Mouse (Mus musculus): ENCODE data around the gene Crocc2.

The Crocc2 gene

DNA sequence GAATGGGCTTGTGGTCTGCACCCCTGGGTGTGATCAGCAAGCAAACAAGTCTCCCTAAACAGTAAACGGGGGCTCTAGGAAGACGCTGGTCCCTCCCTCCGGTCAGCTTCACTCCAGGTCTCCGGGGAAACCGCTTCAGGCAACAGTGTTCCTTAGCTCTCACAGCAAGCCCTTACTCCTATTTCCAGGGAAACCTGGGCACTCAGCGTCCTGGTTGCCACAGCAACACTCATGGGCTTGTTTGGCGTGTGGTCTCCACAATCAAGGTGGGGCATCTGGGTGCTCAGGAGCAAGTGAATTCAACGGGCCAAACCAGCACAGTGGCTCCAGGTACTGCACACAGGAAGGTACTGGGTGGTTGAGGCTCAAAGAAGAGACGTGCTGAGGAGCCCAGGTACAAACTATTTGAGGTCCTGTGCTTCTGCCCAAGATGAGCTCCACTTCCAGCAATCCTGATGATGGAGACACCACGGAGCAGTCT is at the start of gene Crocc2:
TSS of gene Crocc2 (plus strand) at position 431 of the 481 bp plus-strand sequence.
- no peak for DNase-seq (ENCODE audit: extremely low read depth, insufficient read length, low spot score)

DNA sequence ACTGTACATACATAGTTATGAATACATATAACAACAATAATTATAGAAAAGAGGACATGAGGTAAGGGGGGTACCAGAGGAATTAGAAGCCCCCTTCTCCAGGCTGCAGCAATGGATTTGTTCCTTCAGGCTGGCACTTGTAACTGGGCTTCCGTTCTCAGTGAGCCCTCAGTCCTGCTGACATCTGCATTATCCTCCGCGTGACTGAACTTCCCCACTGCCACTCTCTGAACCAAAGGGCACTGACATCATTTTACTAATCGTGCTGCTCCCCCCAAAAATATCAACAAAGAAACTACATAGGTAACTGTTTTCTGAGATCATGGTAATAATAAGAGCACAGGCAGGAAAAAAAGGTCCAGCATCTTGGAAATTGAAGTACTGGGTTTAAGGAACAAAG is 49.7 kb upstream of the Crocc2 start:
- DNase-seq (ENCODE audit: extremely low read depth, insufficient read length, low spot score) = no peak

DNA sequence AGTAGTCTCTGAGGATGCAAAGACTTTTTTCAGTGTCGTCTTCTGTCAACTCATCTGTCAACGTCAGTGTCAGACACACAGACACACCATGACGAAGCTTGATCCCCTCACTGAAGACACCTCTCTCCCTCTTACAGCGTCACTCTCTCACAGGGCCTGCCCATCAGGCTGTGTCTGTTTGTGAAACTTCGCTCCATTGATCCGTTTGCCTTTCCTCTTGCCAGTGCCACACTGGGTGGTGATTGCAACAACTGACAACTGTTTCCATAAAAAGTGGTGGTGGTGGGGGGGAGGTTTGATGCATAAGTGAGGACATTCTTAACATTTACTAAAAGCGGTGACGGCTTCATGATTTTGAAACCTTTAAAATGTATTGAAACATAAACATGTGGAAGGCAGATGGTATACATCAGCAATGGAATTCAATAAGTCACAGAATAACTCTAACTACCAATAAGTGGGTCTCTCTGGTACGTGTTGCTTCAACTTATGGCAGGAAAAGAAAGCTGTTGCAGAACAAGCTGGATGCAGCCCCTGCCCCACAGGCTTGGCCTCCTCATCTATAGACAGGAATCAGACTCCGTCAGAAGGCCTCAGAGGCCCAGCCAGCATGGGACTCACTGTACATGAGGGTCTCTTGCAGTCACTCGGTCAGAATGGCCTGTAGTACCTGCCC is 45.2 kb upstream of the Crocc2 start:
- no peak for DNase-seq (ENCODE audit: extremely low read depth, insufficient read length, low spot score)

DNA sequence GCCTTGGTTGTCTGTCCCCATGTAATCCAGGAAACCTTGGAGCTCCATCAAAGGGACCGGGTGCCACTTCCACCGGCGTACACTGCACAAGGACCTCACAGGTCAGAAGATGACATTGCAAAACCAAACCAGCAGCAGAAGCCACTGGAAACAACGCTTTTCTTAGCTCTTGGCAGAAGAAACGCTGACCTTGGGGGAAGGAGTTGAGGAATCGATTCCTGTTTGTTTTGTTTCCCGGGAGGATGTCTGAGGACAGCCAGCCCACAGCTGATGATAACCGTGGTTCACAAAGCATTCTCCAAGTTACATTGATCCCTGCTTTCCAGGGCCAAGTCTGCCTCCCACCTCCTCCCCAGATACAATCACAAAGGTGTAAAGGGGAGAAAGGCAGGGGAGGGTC is 44.5 kb upstream of the Crocc2 start:
- no peak for DNase-seq (ENCODE audit: extremely low read depth, insufficient read length, low spot score)

DNA sequence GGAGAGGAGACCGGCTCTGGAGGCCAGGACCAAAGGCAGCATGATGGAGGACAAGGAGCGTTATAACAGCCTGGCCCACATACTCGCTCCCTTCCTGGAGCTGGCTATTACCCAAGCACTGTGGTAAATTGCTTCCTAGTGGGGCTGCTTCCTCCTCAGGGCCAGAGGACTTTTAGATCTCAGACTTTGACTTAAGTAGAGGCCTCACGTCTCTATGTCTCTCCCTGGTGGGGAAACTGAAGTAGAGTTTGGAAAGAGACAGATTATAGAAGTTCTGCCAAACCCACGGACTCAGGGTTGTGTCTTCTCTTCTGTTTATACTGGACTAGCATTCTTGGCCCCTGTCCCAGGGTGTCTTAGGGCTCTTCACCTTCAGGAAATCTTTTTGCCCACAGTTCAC is 43.3 kb upstream of the Crocc2 start:
- no peak for DNase-seq (ENCODE audit: extremely low read depth, insufficient read length, low spot score)

DNA sequence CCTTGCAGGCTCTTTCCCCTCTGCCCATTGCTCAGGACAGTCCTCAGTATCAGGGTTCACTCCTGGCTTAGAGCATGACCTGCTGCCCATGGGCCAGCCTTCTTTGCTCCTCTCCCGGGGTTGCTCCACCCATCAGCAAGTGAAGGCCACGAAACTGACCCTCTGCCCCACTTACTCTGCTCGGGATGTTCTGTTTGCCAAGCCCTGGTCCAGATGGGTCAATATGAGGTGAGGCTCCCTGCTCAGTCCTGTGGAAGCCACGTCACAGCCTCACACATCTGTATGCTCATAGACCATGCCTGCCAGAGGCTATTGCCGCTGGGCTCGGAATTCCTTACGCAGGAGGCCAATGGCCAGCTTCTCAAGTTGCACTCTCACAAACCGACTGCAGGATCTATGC is 40.3 kb upstream of the Crocc2 start:
- no peak for DNase-seq (ENCODE audit: extremely low read depth, insufficient read length, low spot score)

DNA sequence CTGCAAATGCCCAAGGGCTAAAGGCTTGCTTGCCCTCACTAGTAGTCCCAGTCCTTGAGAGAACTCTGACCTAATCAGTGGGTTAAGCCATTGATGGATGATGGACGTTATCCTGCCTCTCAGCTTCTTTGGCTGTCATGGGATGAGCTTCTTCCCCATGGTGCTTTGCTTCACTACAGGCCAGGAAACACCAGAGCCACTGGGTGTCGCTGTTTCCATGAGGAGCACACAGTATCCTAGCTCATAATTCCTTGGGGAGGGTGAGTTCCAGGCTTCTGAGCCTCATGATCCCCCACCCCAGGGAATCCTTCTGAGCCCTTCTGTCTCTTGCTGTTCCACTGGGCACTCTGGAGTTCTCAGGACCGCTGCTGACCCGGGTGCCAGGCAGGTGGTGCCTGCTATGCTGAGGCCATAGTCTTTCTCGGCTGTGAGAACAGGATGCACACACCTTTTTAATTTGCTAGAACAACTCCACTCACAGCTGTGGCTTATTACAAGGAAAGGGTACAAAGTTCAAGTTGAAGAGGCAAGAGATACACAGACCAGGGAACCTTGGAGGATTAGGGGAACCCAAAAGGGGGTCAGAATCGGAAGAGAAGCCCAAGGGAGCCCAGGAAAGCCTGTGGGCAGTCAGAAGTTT is 39.7 kb upstream of the Crocc2 start:
- DNase-seq (ENCODE audit: extremely low read depth, insufficient read length, low spot score) = peak; percentile 37

DNA sequence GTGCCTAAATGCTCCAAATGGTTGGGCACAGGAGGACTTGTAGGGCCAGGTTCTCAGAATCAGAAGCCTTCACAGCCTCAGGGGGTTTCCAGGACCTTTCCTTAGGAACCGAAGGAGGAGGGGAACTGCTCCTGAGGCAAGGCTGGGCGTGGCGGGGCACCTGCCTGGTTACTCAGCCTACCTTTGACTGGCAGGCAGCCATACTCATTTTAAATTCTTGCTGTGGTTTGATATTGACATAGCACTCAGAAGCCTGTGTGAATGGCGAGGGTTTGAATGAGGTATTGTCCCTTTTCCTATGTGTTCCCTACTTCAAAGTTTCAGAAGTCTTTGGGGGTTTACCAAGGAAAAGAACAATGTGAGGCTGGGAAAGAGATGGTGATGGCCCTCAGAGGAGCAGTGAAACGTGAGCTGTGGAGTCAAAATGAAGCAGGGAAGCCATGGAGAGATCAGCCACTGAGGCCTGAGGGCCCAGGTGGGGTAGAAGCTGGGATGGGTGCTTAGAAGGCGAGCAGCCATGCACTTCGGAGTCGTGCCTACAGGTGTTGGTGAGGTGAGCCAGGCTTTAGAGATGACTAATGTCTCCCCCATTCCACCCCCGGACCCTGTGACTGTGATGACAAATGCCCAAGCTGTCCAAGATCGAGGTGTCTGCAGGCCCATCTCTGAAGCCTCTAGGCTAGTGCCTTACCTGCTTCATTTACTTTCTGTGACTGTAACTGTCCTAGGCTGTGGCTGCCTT is 38.1 kb upstream of the Crocc2 start:
- DNase-seq (ENCODE audit: extremely low read depth, insufficient read length, low spot score) = no peak

DNA sequence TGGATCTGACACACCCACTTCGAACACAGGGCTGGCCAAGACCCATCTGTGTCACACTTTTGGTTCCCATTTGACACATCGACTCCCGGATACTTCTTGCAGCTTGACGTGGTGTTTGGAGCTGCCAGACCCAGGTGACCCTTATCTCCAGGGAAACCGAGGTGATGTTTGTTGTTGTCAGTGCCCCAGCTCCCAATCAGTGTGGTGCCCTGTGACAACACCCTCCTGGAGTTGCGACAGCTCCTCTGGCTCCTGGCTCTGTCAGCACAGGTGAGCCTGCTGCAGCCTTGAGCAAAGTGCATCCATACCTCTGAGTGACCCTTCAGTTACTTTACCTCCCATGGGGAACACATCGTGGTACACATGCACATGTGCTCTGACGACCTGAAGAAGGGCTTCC is 35.8 kb upstream of the Crocc2 start:
- DNase-seq (ENCODE audit: extremely low read depth, insufficient read length, low spot score) = no peak

DNA sequence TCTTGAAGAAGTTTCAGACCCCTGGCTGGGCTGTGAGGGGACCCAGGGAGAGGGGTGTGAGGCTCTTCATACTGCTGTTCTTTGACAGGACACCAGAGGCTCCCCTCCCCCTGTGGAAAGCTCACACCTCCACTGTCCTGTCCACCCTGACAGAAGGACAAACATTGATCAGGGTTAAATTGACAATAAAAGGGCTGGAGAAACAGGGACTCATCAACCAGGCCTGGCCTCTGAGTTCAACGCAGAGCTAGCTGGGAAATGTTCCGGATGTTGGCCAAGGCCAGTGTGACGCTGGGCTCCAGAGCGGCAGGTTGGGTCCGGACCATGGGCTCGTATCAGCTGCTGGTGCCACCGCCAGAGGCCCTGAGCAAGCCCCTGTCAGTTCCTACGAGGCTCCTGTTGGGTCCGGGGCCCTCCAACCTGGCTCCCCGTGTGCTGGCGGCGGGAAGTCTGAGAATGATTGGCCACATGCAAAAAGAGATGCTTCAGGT is 33.4 kb upstream of the Crocc2 start, which contains the start of gene Agxt:
TSS of gene Agxt (plus strand) at position 205 of the 491 bp plus-strand sequence.
- no peak for DNase-seq (ENCODE audit: extremely low read depth, insufficient read length, low spot score)

DNA sequence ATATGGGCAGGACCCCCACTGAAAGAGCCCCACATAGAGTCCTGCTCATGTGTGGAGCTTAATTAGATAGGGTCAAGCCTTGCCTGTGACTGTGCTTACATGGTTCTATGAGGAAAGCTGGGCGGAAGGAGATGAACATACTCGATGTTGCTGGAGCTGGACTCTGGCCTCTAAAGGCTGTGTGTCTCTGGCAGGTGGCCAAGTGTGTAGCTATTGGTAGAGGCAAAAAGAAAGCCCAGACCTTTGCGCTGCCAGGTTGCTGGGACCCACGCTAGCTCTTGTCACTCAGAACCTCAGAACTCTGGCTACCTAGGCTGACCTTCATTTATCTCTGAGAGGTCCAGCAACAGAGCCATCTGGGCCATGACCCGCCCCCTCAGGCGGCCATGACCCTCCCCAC is 30.0 kb upstream of the Crocc2 start:
- DNase-seq (ENCODE audit: extremely low read depth, insufficient read length, low spot score) = no peak

DNA sequence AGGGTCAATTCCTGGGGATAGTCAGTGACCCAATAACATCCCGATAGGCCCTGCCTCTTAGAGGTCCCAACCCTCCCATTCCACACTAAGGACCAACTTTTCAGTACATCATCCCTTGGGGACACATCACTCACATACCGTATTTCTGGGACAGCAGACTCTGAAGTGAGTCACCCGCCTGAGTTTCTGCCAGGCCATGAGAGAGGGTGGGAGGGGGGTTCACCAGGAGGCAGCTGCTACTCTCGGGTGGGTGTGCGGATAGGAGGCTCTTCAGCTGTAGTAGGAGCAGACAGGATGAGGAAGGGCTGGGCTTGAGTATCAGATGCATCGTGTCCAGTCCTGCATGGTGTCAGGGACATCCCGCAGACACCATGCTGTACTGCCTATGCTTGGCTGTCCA is 28.8 kb upstream of the Crocc2 start:
- no peak for DNase-seq (ENCODE audit: extremely low read depth, insufficient read length, low spot score)

DNA sequence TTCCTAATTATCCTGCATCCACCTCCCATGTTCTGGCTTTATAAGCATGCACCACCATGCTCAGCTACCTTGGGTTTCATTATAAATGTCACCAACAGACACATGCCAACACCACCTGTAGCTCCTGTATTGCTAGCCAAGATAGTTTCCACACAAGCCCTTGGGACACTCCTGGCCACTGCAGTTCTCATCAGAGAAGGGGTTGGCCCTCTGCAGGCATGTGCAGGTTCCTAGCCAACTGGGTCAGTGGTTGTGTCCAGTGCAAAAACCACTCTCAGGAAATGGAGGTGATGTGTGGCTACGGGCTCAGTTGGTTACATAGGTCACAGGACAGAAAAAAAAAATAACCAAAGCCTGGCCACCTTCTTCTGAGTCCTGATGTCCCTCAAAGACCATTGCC is 25.7 kb upstream of the Crocc2 start:
- no peak for DNase-seq (ENCODE audit: extremely low read depth, insufficient read length, low spot score)

DNA sequence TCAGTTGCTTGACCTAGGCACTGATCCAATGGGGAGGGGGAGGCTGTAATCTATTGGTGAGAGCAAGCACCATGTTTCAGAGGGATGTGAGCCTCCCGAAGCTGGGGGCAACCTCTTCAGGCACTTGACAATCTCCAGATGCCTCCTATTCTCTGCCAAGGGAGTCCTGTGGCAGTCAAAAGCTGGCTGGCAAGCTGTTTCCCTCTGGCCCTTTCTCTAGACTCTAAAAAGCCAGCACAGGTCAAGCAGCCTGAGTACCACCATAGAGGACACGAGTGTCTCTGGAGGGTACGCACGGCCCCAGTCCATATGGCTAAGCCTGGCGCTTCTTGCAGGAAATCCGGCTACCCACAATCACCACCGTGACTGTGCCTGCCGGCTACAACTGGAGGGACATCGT is 24.3 kb upstream of the Crocc2 start:
- DNase-seq (ENCODE audit: extremely low read depth, insufficient read length, low spot score) = no peak

DNA sequence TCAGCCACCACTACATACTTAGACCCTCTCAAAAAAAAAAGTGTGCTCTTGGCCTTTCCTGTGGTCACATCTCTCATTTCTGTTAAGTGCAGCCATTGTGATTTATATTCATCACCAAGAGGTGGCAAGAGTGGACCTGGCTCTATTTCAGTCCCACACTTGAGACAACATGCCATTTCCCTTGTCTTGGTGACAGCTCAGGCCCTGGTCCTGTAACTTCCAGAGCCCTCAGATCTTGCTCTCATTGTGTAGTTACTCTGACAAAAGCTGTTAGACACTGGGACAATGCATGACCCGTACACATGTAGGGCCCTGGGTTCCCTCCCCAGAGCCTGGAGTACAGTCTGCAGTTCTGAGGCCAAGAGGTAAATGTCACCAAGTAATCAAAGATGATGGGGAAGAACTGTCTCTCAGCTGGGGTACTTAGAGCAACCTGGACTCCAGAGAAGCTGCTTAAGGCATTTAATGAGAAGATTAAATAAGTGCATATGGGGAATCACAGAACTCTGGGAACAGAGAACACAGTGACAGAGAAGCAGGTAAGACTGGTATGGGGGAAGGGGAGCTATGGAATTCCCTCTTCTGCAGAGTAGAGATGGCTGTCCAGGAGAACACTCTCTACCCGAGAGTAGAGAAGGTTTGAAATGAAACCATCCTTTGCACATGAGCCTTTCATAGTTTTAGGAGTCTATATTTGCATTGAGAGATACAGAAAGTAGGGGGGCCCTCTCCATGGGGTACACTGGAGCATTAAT is 17.4 kb upstream of the Crocc2 start:
- no peak for DNase-seq (ENCODE audit: extremely low read depth, insufficient read length, low spot score)

DNA sequence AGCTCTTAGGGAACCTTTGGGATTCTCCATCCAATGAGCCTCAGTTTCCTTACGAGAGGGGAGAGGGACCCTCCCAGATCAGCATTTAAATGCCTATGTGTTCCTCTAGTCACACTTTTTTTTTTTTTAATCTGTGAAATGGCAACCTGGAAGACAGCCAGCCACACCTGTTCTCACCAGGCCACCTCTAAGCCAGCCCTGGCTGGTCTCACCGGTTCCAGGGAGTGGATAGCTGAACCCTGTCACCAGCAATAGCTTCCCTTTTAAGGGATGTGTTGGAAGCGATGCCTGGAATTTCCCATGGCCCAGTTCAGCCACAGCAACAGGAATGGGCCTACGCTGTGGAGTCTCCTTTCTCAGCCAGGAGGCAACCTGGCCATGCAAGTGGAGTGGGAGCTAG is 11.0 kb upstream of the Crocc2 start:
- no peak for DNase-seq (ENCODE audit: extremely low read depth, insufficient read length, low spot score)

DNA sequence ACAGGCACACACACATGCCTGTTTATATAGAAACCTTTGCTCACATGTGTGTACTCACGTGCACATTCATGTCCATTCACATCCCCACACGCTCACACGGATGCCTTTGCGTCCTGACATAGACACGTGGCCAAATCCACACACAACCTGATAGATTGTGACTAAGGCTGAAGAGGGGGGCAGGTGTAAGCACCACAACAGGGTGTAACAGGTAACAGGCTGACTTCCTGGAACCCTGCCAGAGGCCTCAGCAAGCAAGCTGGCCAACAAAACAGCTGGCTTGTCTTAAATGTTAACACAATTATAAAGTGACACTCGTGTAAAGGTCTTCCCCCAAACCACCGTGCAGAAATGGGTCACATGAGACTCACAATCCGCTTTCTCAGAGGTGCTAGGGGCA is 9.6 kb upstream of the Crocc2 start:
- DNase-seq (ENCODE audit: extremely low read depth, insufficient read length, low spot score) = no peak

DNA sequence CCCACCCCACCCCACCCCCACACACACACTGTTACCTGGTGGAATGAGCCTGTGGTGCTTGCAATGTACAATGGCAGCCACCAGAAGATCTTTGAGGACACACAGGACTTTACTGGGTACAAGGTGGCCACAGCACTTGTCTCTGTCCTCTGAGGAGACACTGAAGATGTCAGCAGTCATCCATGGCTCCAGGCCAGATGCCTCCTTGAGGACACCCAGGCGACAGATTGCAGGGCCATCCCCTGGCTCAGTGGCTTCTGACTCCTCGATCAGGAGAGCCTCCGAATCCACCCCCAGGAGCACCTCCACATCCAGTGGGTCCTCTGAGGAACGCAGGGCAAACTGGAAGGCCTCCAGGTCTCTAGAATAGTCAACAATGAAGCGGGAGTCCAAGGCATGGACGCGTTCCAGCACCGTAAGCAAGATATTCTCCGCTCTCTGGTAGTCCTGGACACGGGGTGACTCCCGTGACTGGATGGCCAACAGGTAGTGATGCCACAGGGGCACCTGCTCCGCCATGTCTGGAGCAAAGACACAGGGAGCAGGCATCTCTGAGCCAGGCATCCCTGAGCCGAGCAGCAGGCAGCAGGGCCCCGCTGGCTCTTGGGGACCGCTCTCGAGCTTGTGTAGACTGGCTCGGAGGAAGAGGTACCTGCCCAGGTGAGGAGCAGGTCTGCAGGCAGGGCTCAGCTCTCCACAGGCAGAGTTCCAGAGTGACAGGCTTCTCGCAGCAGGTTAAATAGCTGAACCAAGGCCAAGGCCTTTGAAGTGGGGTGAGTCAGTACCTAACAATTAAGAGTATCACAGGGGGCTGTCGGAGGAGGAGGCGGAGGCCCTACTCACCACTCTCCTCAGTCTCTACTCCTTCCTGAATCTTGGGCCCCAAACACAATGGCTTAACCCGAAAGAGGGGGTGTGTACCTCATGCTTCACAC is 8.7 kb upstream of the Crocc2 start:
- no peak for DNase-seq (ENCODE audit: extremely low read depth, insufficient read length, low spot score)

DNA sequence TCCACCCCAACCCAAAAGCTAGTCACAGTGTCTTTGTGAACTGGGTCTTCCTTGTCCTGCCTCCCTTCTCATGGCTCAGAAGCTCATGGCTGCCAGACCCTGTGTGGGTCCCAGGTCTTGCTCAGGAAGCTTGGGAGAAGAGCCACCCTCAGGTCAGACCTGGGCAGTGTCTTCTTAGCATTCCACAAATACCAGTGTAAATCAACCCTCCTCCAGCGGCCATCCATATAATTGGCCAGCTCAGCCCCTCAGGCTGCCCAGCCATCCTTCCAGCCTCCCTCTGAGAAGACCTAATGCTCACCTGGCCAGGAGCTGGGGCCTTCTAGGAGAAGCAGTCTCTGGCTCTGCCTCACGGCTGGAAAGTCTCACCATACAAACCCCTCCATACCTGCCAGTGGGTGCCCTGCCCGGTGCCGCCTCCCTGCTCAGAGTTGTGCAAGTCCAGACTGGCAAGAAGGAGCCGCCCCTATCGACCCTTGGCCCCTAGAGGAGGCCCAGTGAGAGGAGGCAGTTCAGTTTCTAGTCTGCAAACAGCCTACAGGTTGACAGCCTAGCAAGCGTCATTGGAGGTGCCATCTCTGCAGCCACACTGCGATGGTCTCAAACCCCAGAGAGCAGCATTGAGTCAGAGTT is 7.9 kb upstream of the Crocc2 start, which contains the start of gene 2310007B03Rik:
TSS of gene 2310007B03Rik (minus strand) at position 448 of the 633 bp plus-strand sequence.
- no peak for DNase-seq (ENCODE audit: extremely low read depth, insufficient read length, low spot score)

Data from 3134 (cell line).